Mouse (Mus musculus) limb, embryonic 14.5 days (tissue): ENCODE measurements around the gene Ctf1. TPM values are rescaled to one million over a fixed set of nuclear protein-coding genes. Genes with fewer than 3 reads are reported as not detected.

Source experiments
- ATAC-seq: fragments of 200-750 bp; cut with Nextera tagmentation; 2 replicates; pipeline ENCODE4 v1.8.0; 2017; ENCODE audit warnings: low read depth, moderate number of reproducible peaks, moderate TSS enrichment; ENCODE audit not compliant: low FRiP score
- DNase-seq: peaks from one replicate; pipeline ENCODE4 v3.0.0-alpha.2; 2015; ENCODE audit warnings: low spot score
- H3K27ac ChIP-seq: fragments of 300-500 bp; sonication (generic); replicated peaks from 2 replicates; pipeline ENCODE4 v1.5.1; 2014; ENCODE audit warnings: low read depth, mild to moderate bottlenecking, low read length, moderate library complexity, mixed read lengths
- H3K27me3 ChIP-seq: fragments of 300-500 bp; sonication (generic); 2 replicates; pipeline ENCODE4 v1.6.1; 2014; ENCODE audit warnings: low read length, mixed read lengths; ENCODE audit not compliant: control insufficient read depth, insufficient read depth
- H3K36me3 ChIP-seq: fragments of 300-500 bp; sonication (generic); 2 replicates; pipeline ENCODE4 v1.6.1; 2014; ENCODE audit warnings: mild to moderate bottlenecking, low read length, moderate library complexity, mixed read lengths; ENCODE audit not compliant: control insufficient read depth, insufficient read depth
- H3K4me1 ChIP-seq: fragments of 300-500 bp; sonication (generic); 2 replicates; pipeline ENCODE4 v1.6.1; 2014; ENCODE audit warnings: antibody characterized with exemption, low read length, mixed read lengths; ENCODE audit not compliant: control insufficient read depth, insufficient read depth
- H3K4me2 ChIP-seq: fragments of 300-500 bp; sonication (generic); replicated peaks from 2 replicates; pipeline ENCODE4 v1.6.1; 2014; ENCODE audit warnings: low read depth, mild to moderate bottlenecking, low read length, moderate library complexity; ENCODE audit not compliant: severe bottlenecking
- H3K4me3 ChIP-seq: fragments of 300-500 bp; sonication (generic); replicated peaks from 2 replicates; pipeline ENCODE4 v1.5.1; 2014; ENCODE audit warnings: low read length
- H3K9ac ChIP-seq: fragments of 300-500 bp; sonication (generic); 2 replicates; pipeline ENCODE4 v1.6.1; 2014; ENCODE audit warnings: mild to moderate bottlenecking, low read depth, low read length, moderate library complexity; ENCODE audit not compliant: severe bottlenecking
- H3K9me3 ChIP-seq: fragments of 300-500 bp; sonication (generic); 2 replicates; pipeline ENCODE4 v1.6.1; 2016; ENCODE audit warnings: low read length; ENCODE audit not compliant: control insufficient read depth
- POLR2A ChIP-seq: fragments of 200-500 bp; IDR thresholded peaks from 2 replicates; pipeline ENCODE4 v1.8.0; 2012; ENCODE audit warnings: inconsistent platforms, mild to moderate bottlenecking, moderate library complexity, borderline replicate concordance; ENCODE audit not compliant: insufficient read depth, insufficient read length; ENCODE audit errors: extremely low read depth
- WGBS: fragments of 180-500 bp; shearing (Covaris S2); extraction: QIAGEN DNeasy Blood & Tissue Kit; methylation state at CpG from one replicate; pipeline ENCODE4 v1.1.7; 2014; 5-methylcytosine and 5-hydroxymethylcytosine counted together
- polyA plus RNA-seq, 2 experiments: library from polyadenylated mRNA; depleted of rRNA in 1 of 2; stranded (reverse) in 1 of 2; unstranded in 1 of 2; fragments of >200 nt; fragmentation: Nextera tagmentation in 1 of 2; extraction: Ambion mirVana in 1 of 2; gene quantifications; 2 replicates each; pipeline versions ENCODE4 v1.2.1 to v1.2.3; 2012 to 2014

Gene Ctf1
- polyA plus RNA-seq, 2 experiments, result 34.9 to 53.6 TPM

GRCm38 (mm10) chr7:127671880-127672774 is 40.4 kb upstream of the Ctf1 start:
- no peak for DNase-seq
- Histone ChIP-seq H3K4me3 (no peak overlapping the region), H3K36me3 (peaks cover 12% of the 10 kb centered on the region), H3K4me2 (no peak overlapping the region), H3K9ac (no peak overlapping the region), H3K9me3 (no peaks in the 10 kb centered on the region), H3K4me1 (no peaks in the 10 kb centered on the region), H3K27ac (no peak overlapping the region), H3K27me3 (no peaks in the 10 kb centered on the region)
- TF ChIP-seq POLR2A, result no peak
- WGBS, result 58% methylated on average over 11 of the region's 11 CpGs
- no peak for ATAC-seq

GRCm38 (mm10) chr7:127672776-127673175 is 39.8 kb upstream of the Ctf1 start:
- Histone ChIP-seq H3K4me3 (no peak overlapping the region), H3K4me2 (no peak overlapping the region), H3K9ac (no peak overlapping the region), H3K9me3 (no peaks in the 10 kb centered on the region), H3K4me1 (no peaks in the 10 kb centered on the region), H3K27ac (no peak overlapping the region), H3K36me3 (peaks cover 8% of the 10 kb centered on the region; the same call in 1 of the 2 replicates), H3K27me3 (no peaks in the 10 kb centered on the region)
- no peak for TF ChIP-seq POLR2A
- ATAC-seq (no peak), DNase-seq (no peak)
- 69% methylated on average over 4 of the region's 4 CpGs for WGBS

- no peak; the same call in 1 of the 2 replicates for TF ChIP-seq POLR2A
- ATAC-seq (peak; percentile 83), DNase-seq (peak; percentile 94)
- peaks cover 4% of the 10 kb centered on the region; the same call in 1 of the 2 replicates for H3K36me3 ChIP-seq
- WGBS, result 3% methylated on average over 5 of the region's 5 CpGs
- no peak overlapping the region for H3K27ac ChIP-seq
- H3K4me1 ChIP-seq, result no peaks in the 10 kb centered on the region
- no peak overlapping the region for H3K9ac ChIP-seq
- no peak overlapping the region for H3K4me3 ChIP-seq
- no peaks in the 10 kb centered on the region for H3K27me3 ChIP-seq
- no peaks in the 10 kb centered on the region for H3K9me3 ChIP-seq
- no peak overlapping the region for H3K4me2 ChIP-seq
Measured at GRCm38 (mm10) chr7:127674977-127675376, 37.6 kb upstream of the Ctf1 start.

- Histone ChIP-seq H3K27me3 (no peaks in the 10 kb centered on the region), H3K9me3 (no peaks in the 10 kb centered on the region), H3K9ac (no peak overlapping the region), H3K27ac (no peak overlapping the region), H3K36me3 (peaks cover 4% of the 10 kb centered on the region; the same call in 1 of the 2 replicates), H3K4me1 (no peaks in the 10 kb centered on the region), H3K4me2 (no peak overlapping the region), H3K4me3 (no peak overlapping the region)
- no peak for TF ChIP-seq POLR2A
- ATAC-seq, result peak; percentile 62
- WGBS, result 75% methylated on average over 9 of the region's 9 CpGs
- no peak for DNase-seq
Measured at GRCm38 (mm10) chr7:127675391-127675811, 37.1 kb upstream of the Ctf1 start.

- no peak for ATAC-seq
- no peak overlapping the region for H3K4me2 ChIP-seq
- DNase-seq, result no peak
- peaks cover 4% of the 10 kb centered on the region; the same call in 1 of the 2 replicates for H3K36me3 ChIP-seq
- H3K9me3 ChIP-seq, result no peaks in the 10 kb centered on the region
- 72% methylated on average over 6 of the region's 6 CpGs for WGBS
- H3K27me3 ChIP-seq, result no peaks in the 10 kb centered on the region
- no peak overlapping the region for H3K27ac ChIP-seq
- TF ChIP-seq POLR2A, result no peak
- no peak overlapping the region for H3K9ac ChIP-seq
- no peak overlapping the region for H3K4me3 ChIP-seq
- no peaks in the 10 kb centered on the region for H3K4me1 ChIP-seq
Measured at GRCm38 (mm10) chr7:127677077-127677476, 35.5 kb upstream of the Ctf1 start.
